Mouse (Mus musculus) adrenal gland (tissue): ENCODE data around the gene Lztfl1.
"Not testable (repeated sequence)": the region's sequence is repeated elsewhere in the genome, so short reads cannot be mapped to it uniquely, and the experiment has no call there.

Experiments
- intact Hi-C: fragments of 180-260 bp; cut with DNase I; formaldehyde crosslinking; loops from one replicate; pipeline ENCODE4 v1.15.1; 2025
- long read RNA-seq, 2 experiments: library from polyadenylated mRNA; unstranded; transcript quantifications; one replicate each; pipeline ENCODE4 v2.0.0; 2020; ENCODE audit warnings: borderline replicate concordance in 1 of 2; ENCODE audit not compliant: insufficient replicate concordance in 1 of 2

Gene Lztfl1
- long read RNA-seq, experiment 1, full-length matches to known transcripts, result 11 of 18 reads
- long read RNA-seq, experiment 1, partial matches to known transcripts, result 0 of 18 reads
- long read RNA-seq, experiment 1, other reads (novel, unspliced or antisense), result 7 of 18 reads
- long read RNA-seq, experiment 2, full-length matches to known transcripts, result 16 of 25 reads
- long read RNA-seq, experiment 2, partial matches to known transcripts, result 4 of 25 reads
- long read RNA-seq, experiment 2, other reads (novel, unspliced or antisense), result 5 of 25 reads

GRCm38 (mm10) chr9:123717186-123718008 is at the start of gene Lztfl1:
TSS of gene Lztfl1 (minus strand) at chr9:123717697.
- intact Hi-C loops, result no loop called here

GRCm38 (mm10) chr9:123766996-123767395 is 49.5 kb upstream of the Lztfl1 start:
- intact Hi-C loops, result no loop called here

DNA sequence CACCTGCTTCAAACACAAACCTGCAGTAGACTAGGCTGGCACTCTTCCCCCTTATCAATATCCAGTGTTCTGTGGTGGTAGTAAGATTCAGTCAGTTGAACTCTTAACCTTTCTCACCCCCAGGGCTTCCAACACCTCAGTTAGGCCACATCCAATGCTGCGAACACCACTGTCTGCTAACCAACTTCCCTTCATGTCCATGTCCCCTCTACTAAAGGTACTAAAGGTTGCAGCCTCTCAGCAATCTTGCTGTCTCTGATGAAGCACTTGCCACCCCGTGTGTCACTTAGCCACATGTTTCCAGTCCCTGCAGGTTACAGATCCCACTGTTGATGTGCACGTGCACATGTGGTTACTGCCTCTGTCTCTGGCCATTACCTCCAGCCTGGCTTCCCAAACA is 46.3 kb upstream of the Lztfl1 start:
- intact Hi-C loops, result no loop called here

DNA sequence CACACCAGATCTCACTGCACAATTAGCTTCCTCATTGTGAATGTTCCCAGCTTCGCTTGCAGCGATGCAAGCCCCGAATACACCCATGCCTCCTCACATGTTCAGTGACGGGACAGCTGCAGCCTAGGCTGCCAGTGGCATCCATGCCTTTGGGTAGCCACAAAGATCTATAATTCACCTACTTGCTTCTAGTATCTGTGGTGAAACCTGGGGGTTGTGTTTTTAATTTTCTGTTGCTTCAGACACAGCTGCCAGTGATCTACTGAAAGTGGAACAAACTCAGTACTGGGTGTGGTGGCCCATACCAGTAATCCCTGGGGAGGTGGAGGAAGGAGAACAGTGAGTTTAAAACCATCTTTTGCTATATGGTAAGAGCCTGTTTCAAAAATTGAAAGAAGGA is 45.4 kb upstream of the Lztfl1 start:
- intact Hi-C loops, result no loop called here

DNA sequence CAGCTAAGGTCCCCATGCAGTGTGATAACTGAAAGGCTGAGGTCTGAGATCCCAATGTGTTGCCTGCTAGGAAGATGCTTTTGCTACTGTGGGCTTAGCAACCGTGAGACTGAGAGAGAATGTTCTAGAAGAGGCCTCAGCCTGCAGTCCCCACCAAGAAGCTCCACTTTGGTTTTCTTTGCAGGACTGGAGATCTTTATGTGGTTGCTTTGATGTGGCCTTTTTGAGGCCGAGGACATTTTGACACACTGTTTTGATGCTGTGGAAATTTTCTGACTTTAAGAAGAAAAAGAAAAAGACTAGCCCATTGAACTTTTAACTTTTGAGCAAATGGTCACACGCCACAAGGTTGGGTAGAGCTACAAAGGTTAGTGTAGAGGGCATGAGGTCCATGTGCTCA is 43.3 kb upstream of the Lztfl1 start:
- intact Hi-C loops, result no loop called here

DNA sequence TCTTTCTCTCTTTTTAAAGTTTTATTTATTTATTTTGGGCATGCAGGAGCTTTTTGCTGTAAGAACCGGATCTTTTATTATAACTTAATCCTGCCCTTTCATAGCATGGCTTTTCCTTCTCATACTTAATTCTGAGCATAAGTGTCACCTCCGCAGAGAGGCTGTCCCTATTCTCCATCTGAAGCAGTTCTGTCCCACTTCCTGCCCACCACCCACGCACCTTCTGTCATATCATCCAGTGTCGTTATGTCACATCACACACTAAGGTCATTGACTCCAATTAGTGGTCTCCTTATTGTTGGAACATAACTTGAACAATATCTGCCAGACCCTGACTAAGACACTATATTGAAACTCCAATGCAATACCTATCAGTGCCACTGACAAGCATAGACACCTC is 41.1 kb upstream of the Lztfl1 start:
- intact Hi-C loops, result no loop called here

DNA sequence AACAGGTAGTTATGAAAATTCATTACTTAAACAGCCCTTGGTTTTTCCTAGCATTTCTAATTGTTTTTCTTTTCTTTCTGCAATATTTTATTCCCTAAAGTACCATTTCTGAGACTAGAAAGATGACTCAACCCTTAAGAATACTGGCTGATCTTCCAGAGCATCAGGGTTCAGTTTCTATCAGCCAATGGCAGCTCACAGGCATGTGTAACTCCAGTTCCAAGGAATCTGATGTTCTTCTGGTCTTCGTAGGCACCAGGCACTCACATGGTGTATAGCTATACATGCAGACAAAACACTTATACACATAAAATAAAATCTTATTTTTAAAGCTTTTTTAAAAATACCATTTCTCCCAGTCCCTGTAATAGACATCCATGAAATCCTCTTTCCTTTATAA is 40.7 kb upstream of the Lztfl1 start:
- intact Hi-C loops, result no loop called here

GRCm38 (mm10) chr9:123757326-123757725 is 39.8 kb upstream of the Lztfl1 start:
- intact Hi-C loops, result no loop called here

DNA sequence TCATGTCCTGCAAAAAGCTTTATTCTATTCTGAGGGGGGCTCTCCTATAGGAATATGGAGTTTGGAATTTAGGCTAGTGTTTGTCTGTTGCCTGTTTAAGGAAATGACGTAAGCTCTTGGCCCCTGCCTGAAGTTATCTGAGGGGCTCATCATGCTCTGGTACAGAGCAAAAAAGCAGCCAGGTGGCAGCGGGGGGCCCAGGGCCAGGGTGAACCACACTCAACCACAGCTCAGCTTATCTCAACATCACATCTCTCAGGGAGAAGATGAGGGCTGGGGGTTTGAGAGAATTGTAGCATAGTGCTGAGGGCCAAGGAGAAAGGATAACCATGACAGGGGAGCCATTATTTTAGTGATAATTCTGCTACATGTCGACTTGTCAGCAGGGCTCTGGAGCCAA is 39.3 kb upstream of the Lztfl1 start:
- intact Hi-C loops, result no loop called here

GRCm38 (mm10) chr9:123754333-123754732 is 36.8 kb upstream of the Lztfl1 start:
- intact Hi-C loops, result no loop called here

- intact Hi-C loops, result not testable (repeated sequence)
Measured at GRCm38 (mm10) chr9:123749687-123750086, 32.2 kb upstream of the Lztfl1 start.

GRCm38 (mm10) chr9:123740799-123741198 is 23.3 kb upstream of the Lztfl1 start:
- intact Hi-C loops, result no loop called here

DNA sequence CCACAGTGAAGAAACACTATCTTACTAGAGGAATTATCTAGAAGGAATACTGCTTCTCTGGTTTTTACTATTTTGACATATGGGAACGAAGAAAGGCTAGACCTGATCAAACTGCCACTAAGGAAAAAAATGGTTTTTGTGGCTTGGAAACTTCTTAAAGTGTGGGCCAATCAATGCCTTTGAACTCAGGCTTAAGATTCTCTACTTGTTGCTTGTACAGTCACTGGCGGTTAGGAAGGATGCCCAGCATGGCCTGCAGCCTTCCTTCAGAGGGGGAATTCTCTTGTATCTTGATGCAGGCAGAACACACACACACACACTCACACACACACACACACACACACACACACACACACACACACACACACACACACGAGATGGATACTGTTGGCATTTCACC is 16.6 kb upstream of the Lztfl1 start:
- intact Hi-C loops, result no loop called here

- intact Hi-C loops, result no loop called here
Measured at GRCm38 (mm10) chr9:123731271-123731670, 13.8 kb upstream of the Lztfl1 start.

DNA sequence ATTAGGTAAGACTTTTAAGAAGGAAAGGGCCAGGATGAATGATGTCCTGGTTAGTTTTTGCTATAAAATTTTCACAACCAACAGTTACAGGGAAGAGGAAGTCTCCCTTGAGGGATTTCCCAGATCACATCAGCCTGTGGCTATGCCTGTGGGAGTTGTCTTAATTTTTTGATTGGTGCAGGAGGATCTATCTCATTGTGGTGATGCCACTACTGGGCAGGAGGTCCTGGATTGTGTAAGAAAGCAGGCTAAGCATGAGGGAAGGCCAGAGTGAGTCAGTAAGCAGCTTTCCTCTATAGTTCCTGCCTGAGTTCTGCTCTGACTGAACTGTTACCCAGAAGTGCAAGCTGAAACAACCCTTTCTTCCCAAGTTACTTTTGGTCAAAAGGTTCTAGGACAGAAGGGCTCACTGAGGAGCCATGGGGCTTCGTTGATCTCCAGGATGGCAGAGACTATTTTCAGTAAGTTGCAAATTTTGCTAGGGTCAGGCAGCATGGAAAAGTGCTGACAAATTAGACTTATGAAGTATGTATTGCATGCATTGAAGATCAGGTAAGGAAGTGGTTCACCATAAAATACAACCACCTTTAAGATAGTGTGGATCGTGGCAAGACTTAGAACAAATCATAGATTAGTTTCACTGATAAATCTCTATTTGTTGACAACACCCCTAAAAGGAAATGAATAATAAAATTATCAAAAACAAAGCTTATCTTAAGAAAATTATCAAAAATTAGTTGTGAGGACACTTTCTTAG is 5.4 kb upstream of the Lztfl1 start:
- intact Hi-C loops, result no loop called here

DNA sequence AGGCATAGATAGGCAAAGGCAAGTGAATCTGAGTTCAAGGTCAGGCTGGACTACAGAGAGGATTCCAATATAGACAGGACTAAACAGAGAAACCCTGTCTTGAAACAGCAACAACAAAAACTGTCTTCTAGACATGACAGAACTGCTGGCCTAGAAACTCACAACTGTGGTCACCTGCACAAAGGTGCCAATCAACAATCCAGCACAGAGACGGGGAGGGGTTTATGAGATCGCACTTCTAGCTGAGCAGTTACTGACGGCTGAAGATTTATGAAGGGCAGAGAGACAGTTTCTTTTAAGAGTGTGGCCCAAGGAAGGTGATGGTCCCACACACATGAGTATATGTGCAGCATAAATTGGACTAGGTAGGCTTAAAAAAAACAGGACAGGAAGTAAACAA is 1.2 kb downstream of the Lztfl1 start:
- intact Hi-C loops, result no loop called here

- intact Hi-C loops, result no loop called here
Measured at GRCm38 (mm10) chr9:123713111-123713510, 4.4 kb downstream of the Lztfl1 start.

- intact Hi-C loops, result loop anchor here (5.0 to 10.0 kb wide), 4 partner anchors 72 to 124 kb away; no protein-coding TSS in a partner anchor
Measured at GRCm38 (mm10) chr9:123709226-123709625, 8.3 kb downstream of the Lztfl1 start.

- intact Hi-C loops, result loop anchor here (10.0 kb wide), 3 partner anchors 93 to 123 kb away; no protein-coding TSS in a partner anchor
Measured at GRCm38 (mm10) chr9:123701822-123702221, 15.7 kb downstream of the Lztfl1 start.

DNA sequence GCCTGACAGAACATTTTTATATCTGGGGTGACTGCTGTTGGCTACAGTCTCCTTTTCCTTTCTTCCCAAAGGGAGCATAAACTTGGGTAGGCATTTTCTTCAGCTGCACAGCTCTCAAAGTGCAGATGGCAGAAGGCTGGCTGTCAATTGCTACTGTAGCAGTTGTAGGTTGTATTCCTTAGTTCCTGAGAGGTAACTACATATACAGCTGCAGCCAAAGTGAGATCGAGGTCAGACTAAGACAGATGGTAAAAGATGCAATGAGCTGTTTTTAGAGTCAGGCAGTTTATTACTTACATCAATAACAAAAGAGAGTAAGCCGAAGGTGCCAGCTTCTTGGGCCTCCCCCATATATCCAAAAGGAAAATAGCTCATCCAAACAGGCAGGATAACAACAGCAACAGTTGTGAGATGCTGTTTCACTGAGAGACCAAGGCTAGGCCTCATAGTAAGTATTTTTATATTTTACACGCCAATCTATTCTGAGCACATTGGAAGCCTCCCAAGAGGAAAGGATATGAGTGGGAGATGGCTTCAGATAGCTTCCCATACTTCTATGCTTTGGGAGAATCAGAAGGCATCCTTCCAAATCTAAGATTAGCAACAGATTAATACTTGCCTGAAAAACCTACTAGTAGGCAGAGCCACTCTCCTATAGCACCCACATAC is 21.7 kb downstream of the Lztfl1 start:
- intact Hi-C loops, result no loop called here

GRCm38 (mm10) chr9:123688227-123688626 is 29.3 kb downstream of the Lztfl1 start:
- intact Hi-C loops, result no loop called here
